Mouse (Mus musculus) hindbrain, embryonic 16.5 days (tissue): Measurements from ENCODE around the gene Cdca5. TPM values are rescaled to one million over a fixed set of nuclear protein-coding genes. Genes with fewer than 3 reads are reported as not detected.
"Not testable (repeated sequence)": the region's sequence is repeated elsewhere in the genome, so short reads cannot be mapped to it uniquely, and the experiment has no call there.

Experiments
- ATAC-seq: fragments of 200-750 bp; cut with Nextera tagmentation; 2 replicates; pipeline ENCODE4 v1.8.0; 2017; ENCODE audit warnings: moderate TSS enrichment, moderate library complexity
- H3K27ac ChIP-seq: fragments of 300-500 bp; sonication (generic); 2 replicates; pipeline ENCODE4 v1.5.1; 2014; ENCODE audit warnings: low read depth, mild to moderate bottlenecking, control low read depth, low read length, moderate library complexity
- H3K27me3 ChIP-seq: fragments of 300-500 bp; sonication (generic); replicated peaks from 2 replicates; pipeline ENCODE4 v1.6.1; 2014; ENCODE audit warnings: low read length; ENCODE audit not compliant: control insufficient read depth, insufficient read depth
- H3K36me3 ChIP-seq: fragments of 300-500 bp; sonication (generic); 2 replicates; pipeline ENCODE4 v1.6.1; 2014; ENCODE audit warnings: mild to moderate bottlenecking, low read length, moderate library complexity, mixed read lengths; ENCODE audit not compliant: control insufficient read depth, insufficient read depth
- H3K4me1 ChIP-seq: fragments of 300-500 bp; sonication (generic); 2 replicates; pipeline ENCODE4 v1.6.1; 2014; ENCODE audit warnings: low read depth, low read length; ENCODE audit not compliant: control insufficient read depth, insufficient read depth
- H3K4me2 ChIP-seq: fragments of 300-500 bp; sonication (generic); 2 replicates; pipeline ENCODE4 v1.6.1; 2014; ENCODE audit warnings: mild to moderate bottlenecking, low read length, control low read depth, moderate library complexity
- H3K4me3 ChIP-seq: fragments of 300-500 bp; sonication (generic); 2 replicates; pipeline ENCODE4 v1.5.1; 2014; ENCODE audit warnings: mild to moderate bottlenecking, low read length, control low read depth, moderate library complexity
- H3K9ac ChIP-seq: fragments of 300-500 bp; sonication (generic); 2 replicates; pipeline ENCODE4 v1.6.1; 2014; ENCODE audit warnings: low read depth, mild to moderate bottlenecking, control low read depth, low read length, moderate library complexity
- H3K9me3 ChIP-seq: fragments of 300-500 bp; sonication (generic); 2 replicates; pipeline ENCODE4 v1.6.1; 2014; ENCODE audit warnings: mild to moderate bottlenecking, low read length, moderate library complexity; ENCODE audit not compliant: control insufficient read depth
- WGBS: fragments of 180-500 bp; shearing (Covaris S2); extraction: QIAGEN DNeasy Blood & Tissue Kit; methylation state at CpG from one replicate; pipeline ENCODE4 v1.1.7; 2014; 5-methylcytosine and 5-hydroxymethylcytosine counted together
- polyA plus RNA-seq: library from polyadenylated mRNA; unstranded; fragments of >200 nt; fragmentation: Nextera tagmentation; extraction: Ambion mirVana; gene quantifications from 2 replicates; pipeline ENCODE4 v1.2.1, GENCODE M21; 2015

Cdca5 gene
- polyA plus RNA-seq, 1 experiment from 2014 or later = 6.8 TPM

DNA sequence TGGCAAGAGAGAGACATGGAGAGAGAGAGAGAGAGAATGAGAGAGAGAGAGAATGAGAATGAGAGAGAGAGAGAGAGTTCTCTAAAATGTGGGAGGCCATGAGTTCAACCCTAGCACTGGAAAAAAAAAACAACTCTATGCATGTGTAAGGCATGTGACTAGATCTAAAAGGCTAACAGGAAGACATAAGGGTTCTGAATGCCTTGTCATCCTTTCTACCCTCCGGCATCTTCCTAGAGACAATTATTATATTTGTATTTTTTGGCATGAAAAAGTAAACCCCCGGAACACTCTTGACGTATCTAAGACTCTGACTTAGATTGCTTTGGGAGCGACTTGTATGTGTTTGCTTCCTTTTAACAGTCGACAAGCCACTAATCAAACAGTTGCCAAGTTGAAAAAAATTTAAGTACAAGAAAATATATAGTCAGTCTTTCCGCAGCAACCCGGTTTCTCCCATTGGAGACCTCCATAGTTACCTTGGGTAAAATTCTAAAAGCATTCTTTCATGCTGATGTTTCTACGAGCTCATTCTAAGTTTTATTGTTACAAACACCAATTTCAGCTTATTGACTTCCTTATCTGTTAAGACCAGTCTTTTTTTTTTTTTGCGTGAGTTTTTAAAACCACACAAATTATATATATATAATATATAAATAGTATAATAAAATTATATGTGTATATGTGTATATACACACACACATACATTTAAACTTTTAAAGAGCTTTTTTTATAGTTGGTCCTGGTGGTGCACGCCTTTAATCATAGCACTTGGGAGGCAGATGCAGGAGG, 42.2 kb downstream of the Cdca5 start:
- Histone ChIP-seq H3K27ac (peak overlapping the region; percentile 91; the same call in 1 of the 2 replicates), H3K36me3 (no peaks in the 10 kb centered on the region), H3K27me3 (no peaks in the 10 kb centered on the region), H3K4me3 (peak overlapping the region; percentile 61), H3K4me2 (peak overlapping the region; percentile 61), H3K4me1 (no peaks in the 10 kb centered on the region), H3K9me3 (no peaks in the 10 kb centered on the region), H3K9ac (peak overlapping the region; percentile 75; the same call in 1 of the 2 replicates)
- no peak for ATAC-seq
- 72% methylated on average over 10 of the region's 10 CpGs for WGBS

- H3K36me3 ChIP-seq = no peaks in the 10 kb centered on the region
- peak within 1 kb of the TSS; percentile 61 for H3K4me3 ChIP-seq
- peak; percentile 96 for ATAC-seq
- no peaks in the 10 kb centered on the region for H3K4me1 ChIP-seq
- H3K9me3 ChIP-seq = no peaks in the 10 kb centered on the region
- H3K27ac ChIP-seq = peak within 1 kb of the TSS; percentile 91
- under 1% methylated on average over 32 of the region's 32 CpGs for whole genome bisulfite sequencing
- no peaks in the 10 kb centered on the region for H3K27me3 ChIP-seq
- H3K4me2 ChIP-seq = peak within 1 kb of the TSS; percentile 61
- H3K9ac ChIP-seq = peak within 1 kb of the TSS; percentile 75
Observed at GRCm38 (mm10) chr19:6127760-6128341, 43.1 kb downstream of the Cdca5 start, which contains the start of gene Snx15. Gene Snx15, minus strand, starts transcription at chr19:6128304.

- ATAC-seq, H3K4me3 ChIP-seq, H3K4me2 ChIP-seq, H3K36me3 ChIP-seq, H3K9ac ChIP-seq, H3K4me1 ChIP-seq, H3K27me3 ChIP-seq, H3K9me3 ChIP-seq, H3K27ac ChIP-seq: not testable (repeated sequence)
- WGBS = 82% methylated on average over 7 of the region's 7 CpGs
Observed at GRCm38 (mm10) chr19:6130414-6131128, 45.8 kb downstream of the Cdca5 start.

- Histone ChIP-seq H3K9ac (no peak overlapping the region), H3K4me2 (no peak overlapping the region), H3K27ac (no peak overlapping the region), H3K36me3 (peaks cover 8% of the 10 kb centered on the region), H3K4me1 (no peaks in the 10 kb centered on the region), H3K27me3 (no peaks in the 10 kb centered on the region), H3K9me3 (no peaks in the 10 kb centered on the region), H3K4me3 (no peak overlapping the region)
- WGBS = 78% methylated on average over 7 of the region's 7 CpGs
- no peak for ATAC-seq
Observed at GRCm38 (mm10) chr19:6132171-6132827, 47.5 kb downstream of the Cdca5 start.

DNA sequence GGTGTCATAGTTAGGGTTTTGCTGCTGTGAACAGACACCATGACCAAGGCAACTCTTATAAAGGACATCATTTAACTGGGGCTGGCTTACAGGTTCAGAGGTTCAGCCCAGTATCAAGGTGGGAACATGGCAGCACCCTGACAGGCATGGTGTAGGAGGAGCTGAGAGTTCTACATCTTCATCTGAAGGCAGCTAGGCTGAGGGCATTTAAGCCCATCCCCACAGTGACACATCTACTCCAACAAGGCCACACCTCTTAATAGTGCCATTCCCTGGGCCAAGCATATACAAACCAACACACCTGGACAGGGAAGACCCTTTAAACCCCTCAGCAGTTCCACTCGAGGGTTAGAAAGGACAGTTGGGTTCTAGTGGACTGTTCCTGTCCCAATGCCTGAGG, 48.4 kb downstream of the Cdca5 start:
- not testable (repeated sequence) for H3K27ac ChIP-seq, H3K4me3 ChIP-seq, H3K27me3 ChIP-seq, H3K9ac ChIP-seq, H3K36me3 ChIP-seq, H3K4me1 ChIP-seq, H3K4me2 ChIP-seq, H3K9me3 ChIP-seq
- WGBS = 60% methylated on average over 1 of the region's 1 CpGs
- ATAC-seq = peak; percentile 15; the same call in 1 of the 2 replicates

GRCm38 (mm10) chr19:6136397-6136796, 51.6 kb downstream of the Cdca5 start:
- H3K4me1 ChIP-seq = peaks cover 8% of the 10 kb centered on the region
- H3K9ac ChIP-seq = no peak overlapping the region
- H3K36me3 ChIP-seq = peaks cover 8% of the 10 kb centered on the region
- no peaks in the 10 kb centered on the region for H3K9me3 ChIP-seq
- no peak for ATAC-seq
- H3K4me3 ChIP-seq = no peak overlapping the region
- H3K27me3 ChIP-seq = no peaks in the 10 kb centered on the region
- H3K4me2 ChIP-seq = no peak overlapping the region
- H3K27ac ChIP-seq = no peak overlapping the region
- WGBS = 87% methylated on average over 3 of the region's 3 CpGs

DNA sequence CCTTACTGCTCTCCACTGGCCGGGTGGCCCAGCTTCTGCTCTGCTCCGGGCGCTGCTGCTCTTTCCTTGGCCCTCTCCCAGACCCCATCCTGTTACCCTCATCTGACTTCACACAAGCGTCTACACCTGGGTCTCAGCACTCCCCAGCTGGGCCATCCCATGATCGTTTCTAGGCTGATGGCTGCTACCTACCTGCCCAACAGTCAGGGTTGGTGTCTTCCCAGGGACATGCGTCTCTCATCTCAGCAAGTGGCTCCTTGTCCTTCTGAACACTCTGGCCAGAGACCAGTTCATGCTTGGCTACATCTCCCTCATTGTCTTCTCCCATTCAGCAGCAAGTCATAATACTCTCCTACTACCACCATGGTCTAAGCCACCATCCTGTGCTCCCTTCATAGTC, 54.9 kb downstream of the Cdca5 start:
- WGBS = 90% methylated on average over 6 of the region's 6 CpGs
- no peaks in the 10 kb centered on the region for H3K9me3 ChIP-seq
- peak overlapping the region; percentile 71 for H3K9ac ChIP-seq
- H3K4me1 ChIP-seq = peaks cover 11% of the 10 kb centered on the region
- H3K27me3 ChIP-seq = no peaks in the 10 kb centered on the region
- H3K36me3 ChIP-seq = peaks cover 8% of the 10 kb centered on the region
- ATAC-seq = no peak
- H3K4me2 ChIP-seq = peak overlapping the region; percentile 69
- no peak overlapping the region for H3K27ac ChIP-seq
- peak overlapping the region; percentile 53 for H3K4me3 ChIP-seq

DNA sequence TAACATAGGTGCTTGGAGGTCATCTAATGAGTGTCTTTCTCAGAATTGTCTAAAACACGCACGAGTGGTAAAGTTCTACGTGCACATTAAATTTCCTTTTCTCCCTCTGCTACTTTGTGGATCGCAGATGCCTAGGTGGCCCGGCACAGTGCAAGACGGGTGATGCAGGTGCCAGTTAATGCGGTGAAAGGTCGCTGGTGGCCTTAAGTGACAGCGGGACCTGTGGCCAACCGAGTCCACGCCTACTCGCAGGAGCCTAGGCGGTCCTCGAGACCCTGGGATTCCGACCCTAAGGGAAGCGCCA, 55.5 kb downstream of the Cdca5 start:
- H3K9ac ChIP-seq = peak overlapping the region; percentile 71
- no peak for ATAC-seq
- peak overlapping the region; percentile 53 for H3K4me3 ChIP-seq
- no peaks in the 10 kb centered on the region for H3K9me3 ChIP-seq
- peaks cover 11% of the 10 kb centered on the region for H3K4me1 ChIP-seq
- H3K27ac ChIP-seq = peak overlapping the region; percentile 94
- H3K27me3 ChIP-seq = no peaks in the 10 kb centered on the region
- WGBS = 6% methylated on average over 16 of the region's 16 CpGs
- peaks cover 7% of the 10 kb centered on the region for H3K36me3 ChIP-seq
- peak overlapping the region; percentile 69 for H3K4me2 ChIP-seq
